Mouse (Mus musculus) MEL (cell line): ENCODE data around the gene Olfr605. TPM values are rescaled to one million over a fixed set of nuclear protein-coding genes. Genes with fewer than 3 reads are reported as not detected.
"Not testable (repeated sequence)": the region's sequence is repeated elsewhere in the genome, so short reads cannot be mapped to it uniquely, and the experiment has no call there.

ENCODE experiments used
- DNase-seq: peaks from one replicate; pipeline ENCODE4 v3.0.0; 2011; ENCODE audit warnings: low read depth, low spot score
- H3K27ac ChIP-seq: 2 replicates; pipeline ENCODE4 v1.5.1; 2012; ENCODE audit warnings: low read depth, mild to moderate bottlenecking, control low read depth, low read length, moderate library complexity; ENCODE audit not compliant: control insufficient read depth
- H3K27me3 ChIP-seq, 2 experiments: fragments of 150-350 bp in 1 of 2; sonication (generic) in 1 of 2; 2 replicates each; pipeline ENCODE4 v1.6.1; 2012; ENCODE audit warnings: low read length in 2 of 2, mild to moderate bottlenecking in 2 of 2, improper control_type of control experiment in 1 of 2, moderate library complexity in 1 of 2; ENCODE audit not compliant: insufficient read depth in 2 of 2, control insufficient read depth in 1 of 2
- H3K36me3 ChIP-seq, 2 experiments: 2 replicates each; pipeline ENCODE4 v1.6.1; 2012 to 2014; ENCODE audit warnings: low read length in 2 of 2, improper control_type of control experiment in 1 of 2, inconsistent platforms in 1 of 2, mild to moderate bottlenecking in 1 of 2; ENCODE audit not compliant: insufficient read depth in 2 of 2, control insufficient read depth in 1 of 2
- H3K4me1 ChIP-seq, 2 experiments: fragments of 150-350 bp in 1 of 2; sonication (generic) in 1 of 2; 2 replicates each; pipeline ENCODE4 v1.6.1; 2012; ENCODE audit warnings: low read length in 2 of 2, improper control_type of control experiment in 1 of 2, mild to moderate bottlenecking in 1 of 2; ENCODE audit not compliant: insufficient read depth in 2 of 2, control insufficient read depth in 1 of 2
- H3K4me3 ChIP-seq, 2 experiments: fragments of 150-350 bp in 1 of 2; sonication (generic) in 1 of 2; 2 replicates each; pipeline ENCODE4 v1.5.1; 2012; ENCODE audit warnings: low read depth in 2 of 2, low read length in 2 of 2, mild to moderate bottlenecking in 2 of 2, moderate library complexity in 2 of 2, control low read depth in 1 of 2, improper control_type of control experiment in 1 of 2; ENCODE audit not compliant: control insufficient read depth in 1 of 2, insufficient read depth in 1 of 2
- H3K79me2 ChIP-seq: 2 replicates; pipeline ENCODE4 v1.6.1; 2012; ENCODE audit warnings: mild to moderate bottlenecking, low read length, moderate library complexity; ENCODE audit not compliant: control insufficient read depth, poor library complexity, insufficient read depth
- H3K9ac ChIP-seq: 2 replicates; pipeline ENCODE4 v1.6.1; 2012; ENCODE audit warnings: low read depth, mild to moderate bottlenecking, control low read depth, low read length, moderate library complexity; ENCODE audit not compliant: control insufficient read depth, poor library complexity, severe bottlenecking
- H3K9me3 ChIP-seq: fragments of 150-350 bp; sonication (generic); replicated peaks from 2 replicates; pipeline ENCODE4 v1.6.1; 2012; ENCODE audit warnings: mild to moderate bottlenecking, low read length, improper control_type of control experiment, moderate library complexity; ENCODE audit not compliant: insufficient read depth
- CHD2 ChIP-seq: IDR thresholded peaks from 2 replicates; pipeline ENCODE4 v1.6.1; 2011; ENCODE audit warnings: low read length, improper control_type of control experiment
- EP300 ChIP-seq, 2 experiments: IDR thresholded peaks; 2 replicates each; pipeline ENCODE4 v1.6.1; 2011; ENCODE audit warnings: improper control_type of control experiment in 2 of 2, low read length in 2 of 2, low read depth in 1 of 2, mild to moderate bottlenecking in 1 of 2
- GATA1 ChIP-seq: IDR thresholded peaks from 2 replicates; pipeline ENCODE4 v1.6.1; 2011; ENCODE audit warnings: low read depth, low read length, improper control_type of control experiment
- KAT2A ChIP-seq: conservative IDR thresholded peaks from 2 replicates; pipeline ENCODE4 v1.6.1; 2012; ENCODE audit warnings: low read depth, low read length, improper control_type of control experiment, inconsistent platforms
- MEF2A ChIP-seq: IDR thresholded peaks from 2 replicates; pipeline ENCODE4 v1.6.1; 2014; ENCODE audit warnings: low read depth, mild to moderate bottlenecking, inconsistent platforms, low read length, improper control_type of control experiment; ENCODE audit not compliant: poor library complexity, insufficient replicate concordance, severe bottlenecking; ENCODE audit errors: extremely low read depth
- MXI1 ChIP-seq: IDR thresholded peaks from 2 replicates; pipeline ENCODE4 v1.6.1; 2011; ENCODE audit warnings: mild to moderate bottlenecking, low read depth, low read length, improper control_type of control experiment
- MYB ChIP-seq: IDR thresholded peaks from 2 replicates; pipeline ENCODE4 v1.6.1; 2011; ENCODE audit warnings: mild to moderate bottlenecking, low read depth, low read length, improper control_type of control experiment
- MYC ChIP-seq: IDR thresholded peaks from 2 replicates; pipeline ENCODE4 v1.6.1; 2011; ENCODE audit warnings: low read depth, mild to moderate bottlenecking, low read length, improper control_type of control experiment, moderate library complexity
- NRF1 ChIP-seq: IDR thresholded peaks from 2 replicates; pipeline ENCODE4 v1.6.1; 2014; ENCODE audit warnings: low read depth, mild to moderate bottlenecking, inconsistent platforms, low read length, improper control_type of control experiment, moderate library complexity; ENCODE audit not compliant: poor library complexity, insufficient read depth, severe bottlenecking
- POLR2A ChIP-seq, 2 experiments: IDR thresholded peaks; 2 replicates each; pipeline ENCODE4 v1.6.1; 2011 to 2012; ENCODE audit warnings: low read length in 2 of 2, mild to moderate bottlenecking in 2 of 2, control low read depth in 1 of 2, improper control_type of control experiment in 1 of 2, low read depth in 1 of 2, moderate library complexity in 1 of 2; ENCODE audit not compliant: control insufficient read depth in 1 of 2, insufficient read depth in 1 of 2, poor library complexity in 1 of 2
- POLR2AphosphoS2 ChIP-seq: IDR thresholded peaks from 2 replicates; pipeline ENCODE4 v1.6.1; 2011; ENCODE audit warnings: low read length, improper control_type of control experiment
- POLR2AphosphoS5 ChIP-seq: IDR thresholded peaks from 2 replicates; pipeline ENCODE4 v1.6.1; 2012; ENCODE audit warnings: low read depth, borderline replicate concordance, mild to moderate bottlenecking, inconsistent platforms, low read length, moderate library complexity, mixed read lengths
- RAD21 ChIP-seq: IDR thresholded peaks from 2 replicates; pipeline ENCODE4 v1.6.1; 2011; ENCODE audit warnings: mild to moderate bottlenecking, low read depth, low read length, improper control_type of control experiment
- RCOR1 ChIP-seq: IDR thresholded peaks from 2 replicates; pipeline ENCODE4 v1.6.1; 2012; ENCODE audit warnings: low read depth, mild to moderate bottlenecking, inconsistent platforms, low read length, improper control_type of control experiment
- SIN3A ChIP-seq: IDR thresholded peaks from 2 replicates; pipeline ENCODE4 v1.6.1; 2012; ENCODE audit warnings: low read length, improper control_type of control experiment, inconsistent platforms
- TAL1 ChIP-seq: IDR thresholded peaks from 2 replicates; pipeline ENCODE4 v1.6.1; 2012; ENCODE audit warnings: mild to moderate bottlenecking, inconsistent platforms, low read length, moderate library complexity, mixed read lengths
- TCF12 ChIP-seq: IDR thresholded peaks from 2 replicates; pipeline ENCODE4 v1.6.1; 2014; ENCODE audit warnings: low read depth, mild to moderate bottlenecking, inconsistent platforms, low read length, improper control_type of control experiment, moderate library complexity
- UBTF ChIP-seq: IDR thresholded peaks from 2 replicates; pipeline ENCODE4 v1.6.1; 2012; ENCODE audit warnings: low read depth, mild to moderate bottlenecking, inconsistent platforms, low read length, improper control_type of control experiment, moderate library complexity, borderline replicate concordance; ENCODE audit not compliant: insufficient read depth
- USF1 ChIP-seq: IDR thresholded peaks from 2 replicates; pipeline ENCODE4 v1.6.1; 2014; ENCODE audit warnings: low read depth, mild to moderate bottlenecking, inconsistent platforms, low read length, improper control_type of control experiment, moderate library complexity
- USF2 ChIP-seq, 2 experiments: IDR thresholded peaks; 2 replicates each; pipeline ENCODE4 v1.6.1; 2011 to 2012; ENCODE audit warnings: improper control_type of control experiment in 2 of 2, low read length in 2 of 2, borderline replicate concordance in 1 of 2, inconsistent platforms in 1 of 2, low read depth in 1 of 2, mild to moderate bottlenecking in 1 of 2; ENCODE audit not compliant: insufficient read depth in 1 of 2
- ZC3H11A ChIP-seq: IDR thresholded peaks from 2 replicates; pipeline ENCODE4 v1.6.1; 2012; ENCODE audit warnings: low read depth, mild to moderate bottlenecking, inconsistent platforms, low read length, improper control_type of control experiment
- ZKSCAN1 ChIP-seq: IDR thresholded peaks from 2 replicates; pipeline ENCODE4 v1.6.1; 2012; ENCODE audit warnings: low read depth, mild to moderate bottlenecking, inconsistent platforms, low read length, improper control_type of control experiment, moderate library complexity
- ZNF384 ChIP-seq: IDR thresholded peaks from 2 replicates; pipeline ENCODE4 v1.6.1; 2012; ENCODE audit warnings: low read depth, mild to moderate bottlenecking, inconsistent platforms, low read length, improper control_type of control experiment
- polyA plus RNA-seq, 2 experiments: library from polyadenylated mRNA; stranded (reverse) in 1 of 2; unstranded in 1 of 2; fragments of >175 nt in 1 of 2; fragments of >200 nt in 1 of 2; gene quantifications; 2 replicates each; pipeline versions ENCODE4 v1.2.1 to v1.2.4; 2012; ENCODE audit warnings: low replicate concordance in 2 of 2, low read depth in 1 of 2; ENCODE audit not compliant: insufficient read length in 2 of 2, insufficient read depth in 1 of 2, missing spikeins in 1 of 2
- total RNA-seq: library from RNA; depleted of rRNA; stranded (reverse); fragments of 300-350 nt; gene quantifications from 2 replicates; pipeline ENCODE4 v1.2.3, GENCODE M21; 2012

Gene Olfr605
- total and polyA plus RNA-seq, 3 experiments = not detected

- no peak for TF ChIP-seq MYB
- no peak for TF ChIP-seq POLR2AphosphoS2
- no peak for TF ChIP-seq MXI1
- TF ChIP-seq ZNF384 = no peak
- no peak for TF ChIP-seq KAT2A
- TF ChIP-seq POLR2A (IDR thresholded peaks at IDR 0.05; ENCODE audit: control insufficient read depth in 1 of 2, insufficient read depth in 1 of 2, low read depth in 1 of 2, low read length in 2 of 2, poor library complexity in 1 of 2) = no peak
- TF ChIP-seq GATA1 = no peak
- no peak for TF ChIP-seq NRF1
- TF ChIP-seq ZC3H11A = no peak
- TF ChIP-seq RAD21 = no peak
- no peak for TF ChIP-seq ZKSCAN1
- no peak for TF ChIP-seq MYC
- no peak for TF ChIP-seq TCF12
- TF ChIP-seq EP300 (IDR thresholded peaks at IDR 0.05; ENCODE audit: low read depth in 1 of 2, low read length in 2 of 2) = no peak
- TF ChIP-seq MEF2A = no peak
- TF ChIP-seq RCOR1 = no peak
- TF ChIP-seq, all 39 proteins: peak for 0
- no peaks in the 10 kb centered on the region for H3K9me3 ChIP-seq
- no peak overlapping the region for H3K4me3 ChIP-seq
- DNase-seq = no peak
- no peaks in the 10 kb centered on the region for H3K79me2 ChIP-seq
- no peaks in the 10 kb centered on the region for H3K4me1 ChIP-seq
- H3K27ac ChIP-seq = no peak overlapping the region
- no peaks in the 10 kb centered on the region for H3K27me3 ChIP-seq
- H3K9ac ChIP-seq = no peak overlapping the region
- no peaks in the 10 kb centered on the region for H3K36me3 ChIP-seq
Observed at GRCm38 (mm10) chr7:103460590-103460989, 15.4 kb upstream of the Olfr605 start.

GRCm38 (mm10) chr7:103448746-103449145, 3.5 kb upstream of the Olfr605 start, which contains the start of gene Olfr606:
TSS of gene Olfr606 (plus strand) at chr7:103449046.
- no peaks in the 10 kb centered on the region for H3K36me3 ChIP-seq
- H3K79me2 ChIP-seq = no peaks in the 10 kb centered on the region
- no peaks in the 10 kb centered on the region for H3K4me1 ChIP-seq
- TF ChIP-seq USF1 (no peak), TAL1 (no peak), MXI1 (no peak), ZC3H11A (no peak), UBTF (no peak), EP300 (IDR thresholded peaks at IDR 0.05; ENCODE audit: low read depth in 1 of 2, low read length in 2 of 2) (no peak), KAT2A (no peak), SIN3A (no peak), USF2 (IDR thresholded peaks at IDR 0.05; ENCODE audit: borderline replicate concordance in 1 of 2, insufficient read depth in 1 of 2, low read depth in 1 of 2, low read length in 2 of 2) (no peak), GATA1 (no peak), NRF1 (no peak), POLR2AphosphoS5 (no peak), RCOR1 (no peak), CHD2 (no peak), MEF2A (no peak)
- no peak within 1 kb of the TSS for H3K9ac ChIP-seq
- DNase-seq = no peak
- H3K27me3 ChIP-seq = no peaks in the 10 kb centered on the region
- no peaks in the 10 kb centered on the region for H3K9me3 ChIP-seq
- H3K4me3 ChIP-seq = no peak within 1 kb of the TSS
- no peak within 1 kb of the TSS for H3K27ac ChIP-seq

- H3K4me3 ChIP-seq, DNase-seq, H3K9me3 ChIP-seq, H3K27ac ChIP-seq, H3K9ac ChIP-seq, H3K27me3 ChIP-seq, H3K36me3 ChIP-seq, H3K4me1 ChIP-seq, H3K79me2 ChIP-seq: not testable (repeated sequence)
Observed at GRCm38 (mm10) chr7:103414772-103415171, 30.5 kb downstream of the Olfr605 start, which contains the start of gene Usp17lc. TSS of gene Usp17lc (plus strand) at chr7:103415072.
